Mouse (Mus musculus): ENCODE results near the gene G0s2. TPM values are rescaled to one million over a fixed set of nuclear protein-coding genes. Genes with fewer than 3 reads are reported as not detected.
"Not testable (repeated sequence)": the region's sequence is repeated elsewhere in the genome, so short reads cannot be mapped to it uniquely, and the experiment has no call there.

G0s2 gene
- polyA plus RNA-seq, 1 experiment from 2014 or later, result 8.9 TPM

GRCm38 (mm10) chr1:193255488-193256288 is 17.3 kb downstream of the G0s2 start:
- no peaks in the 10 kb centered on the region for H3K27me3 ChIP-seq (ENCODE audit: control insufficient read depth, insufficient read depth, low read length)
- H3K4me1 ChIP-seq (ENCODE audit: control insufficient read depth, insufficient read depth, low read length), result no peaks in the 10 kb centered on the region
- H3K4me3 ChIP-seq (ENCODE audit: low read depth, low read length), result no peak overlapping the region
- peak; percentile 70 for DNase-seq (ENCODE audit: low spot score)
- no peak overlapping the region for H3K4me2 ChIP-seq (ENCODE audit: low read depth, low read length)
- no peak overlapping the region for H3K9ac ChIP-seq (replicated peaks; ENCODE audit: low read length)
- no peaks in the 10 kb centered on the region for H3K9me3 ChIP-seq (replicated peaks; ENCODE audit: control insufficient read depth, low read length)
- WGBS, result 28% methylated on average over 3 of the region's 3 CpGs
- no peak overlapping the region for H3K27ac ChIP-seq (replicated peaks; ENCODE audit: low read depth, low read length)
- ATAC-seq (replicated peaks; ENCODE audit: insufficient number of reproducible peaks, low FRiP score, low TSS enrichment, low read depth), result peak; percentile 71; the same call in 1 of the 2 replicates
- H3K36me3 ChIP-seq (replicated peaks; ENCODE audit: control insufficient read depth, insufficient read depth, low read depth, low read length), result no peaks in the 10 kb centered on the region

- Histone ChIP-seq H3K4me2 (ENCODE audit: low read depth, low read length) (no peak overlapping the region), H3K36me3 (replicated peaks; ENCODE audit: control insufficient read depth, insufficient read depth, low read depth, low read length) (no peaks in the 10 kb centered on the region), H3K9ac (replicated peaks; ENCODE audit: low read length) (no peak overlapping the region), H3K4me3 (ENCODE audit: low read depth, low read length) (no peak overlapping the region), H3K27me3 (ENCODE audit: control insufficient read depth, insufficient read depth, low read length) (no peaks in the 10 kb centered on the region), H3K27ac (replicated peaks; ENCODE audit: low read depth, low read length) (no peak overlapping the region), H3K4me1 (ENCODE audit: control insufficient read depth, insufficient read depth, low read length) (no peaks in the 10 kb centered on the region), H3K9me3 (replicated peaks; ENCODE audit: control insufficient read depth, low read length) (no peaks in the 10 kb centered on the region)
- no peak for ATAC-seq (replicated peaks; ENCODE audit: insufficient number of reproducible peaks, low FRiP score, low TSS enrichment, low read depth)
- 70% methylated on average over 8 of the region's 8 CpGs for WGBS
- DNase-seq (ENCODE audit: low spot score), result no peak
Observed at GRCm38 (mm10) chr1:193255032-193255431, 18.0 kb downstream of the G0s2 start.

GRCm38 (mm10) chr1:193253895-193254294 is 19.1 kb downstream of the G0s2 start:
- H3K9ac ChIP-seq (replicated peaks; ENCODE audit: low read length); H3K27me3 ChIP-seq (ENCODE audit: control insufficient read depth, insufficient read depth, low read length); H3K36me3 ChIP-seq (replicated peaks; ENCODE audit: control insufficient read depth, insufficient read depth, low read depth, low read length); DNase-seq (ENCODE audit: low spot score); H3K4me1 ChIP-seq (ENCODE audit: control insufficient read depth, insufficient read depth, low read length); ATAC-seq (replicated peaks; ENCODE audit: insufficient number of reproducible peaks, low FRiP score, low TSS enrichment, low read depth); H3K4me3 ChIP-seq (ENCODE audit: low read depth, low read length); H3K4me2 ChIP-seq (ENCODE audit: low read depth, low read length); H3K9me3 ChIP-seq (replicated peaks; ENCODE audit: control insufficient read depth, low read length); H3K27ac ChIP-seq (replicated peaks; ENCODE audit: low read depth, low read length): not testable (repeated sequence)
- 65% methylated on average over 3 of the region's 3 CpGs for WGBS

GRCm38 (mm10) chr1:193252616-193253015 is 20.4 kb downstream of the G0s2 start:
- DNase-seq (ENCODE audit: low spot score) (no peak), ATAC-seq (replicated peaks; ENCODE audit: insufficient number of reproducible peaks, low FRiP score, low TSS enrichment, low read depth) (no peak)
- Histone ChIP-seq H3K27ac (replicated peaks; ENCODE audit: low read depth, low read length) (no peak overlapping the region), H3K9ac (replicated peaks; ENCODE audit: low read length) (no peak overlapping the region), H3K27me3 (ENCODE audit: control insufficient read depth, insufficient read depth, low read length) (no peaks in the 10 kb centered on the region), H3K36me3 (replicated peaks; ENCODE audit: control insufficient read depth, insufficient read depth, low read depth, low read length) (no peaks in the 10 kb centered on the region), H3K4me1 (ENCODE audit: control insufficient read depth, insufficient read depth, low read length) (no peaks in the 10 kb centered on the region), H3K4me3 (ENCODE audit: low read depth, low read length) (no peak overlapping the region), H3K9me3 (replicated peaks; ENCODE audit: control insufficient read depth, low read length) (no peaks in the 10 kb centered on the region), H3K4me2 (ENCODE audit: low read depth, low read length) (no peak overlapping the region)
- 57% methylated on average over 5 of the region's 5 CpGs for WGBS

- Histone ChIP-seq H3K27ac (replicated peaks; ENCODE audit: low read depth, low read length) (no peak overlapping the region), H3K9ac (replicated peaks; ENCODE audit: low read length) (no peak overlapping the region), H3K4me1 (ENCODE audit: control insufficient read depth, insufficient read depth, low read length) (no peaks in the 10 kb centered on the region), H3K27me3 (ENCODE audit: control insufficient read depth, insufficient read depth, low read length) (no peaks in the 10 kb centered on the region), H3K36me3 (replicated peaks; ENCODE audit: control insufficient read depth, insufficient read depth, low read depth, low read length) (no peaks in the 10 kb centered on the region), H3K9me3 (replicated peaks; ENCODE audit: control insufficient read depth, low read length) (no peaks in the 10 kb centered on the region), H3K4me2 (ENCODE audit: low read depth, low read length) (no peak overlapping the region), H3K4me3 (ENCODE audit: low read depth, low read length) (no peak overlapping the region)
- DNase-seq (ENCODE audit: low spot score), result no peak
- WGBS, result 79% methylated on average over 7 of the region's 7 CpGs
- no peak for ATAC-seq (replicated peaks; ENCODE audit: insufficient number of reproducible peaks, low FRiP score, low TSS enrichment, low read depth)
Observed at GRCm38 (mm10) chr1:193251386-193251785, 21.6 kb downstream of the G0s2 start.

GRCm38 (mm10) chr1:193250026-193250425 is 23.0 kb downstream of the G0s2 start:
- 88% methylated on average over 2 of the region's 2 CpGs for WGBS
- Histone ChIP-seq H3K9ac (replicated peaks; ENCODE audit: low read length) (no peak overlapping the region), H3K27me3 (ENCODE audit: control insufficient read depth, insufficient read depth, low read length) (no peaks in the 10 kb centered on the region), H3K4me2 (ENCODE audit: low read depth, low read length) (no peak overlapping the region), H3K9me3 (replicated peaks; ENCODE audit: control insufficient read depth, low read length) (no peaks in the 10 kb centered on the region), H3K27ac (replicated peaks; ENCODE audit: low read depth, low read length) (no peak overlapping the region), H3K36me3 (replicated peaks; ENCODE audit: control insufficient read depth, insufficient read depth, low read depth, low read length) (no peaks in the 10 kb centered on the region), H3K4me1 (ENCODE audit: control insufficient read depth, insufficient read depth, low read length) (no peaks in the 10 kb centered on the region), H3K4me3 (ENCODE audit: low read depth, low read length) (no peak overlapping the region)
- no peak for DNase-seq (ENCODE audit: low spot score)
- ATAC-seq (replicated peaks; ENCODE audit: insufficient number of reproducible peaks, low FRiP score, low TSS enrichment, low read depth), result no peak

GRCm38 (mm10) chr1:193244235-193244634 is 28.8 kb downstream of the G0s2 start:
- WGBS, result 86% methylated on average over 6 of the region's 6 CpGs
- Histone ChIP-seq H3K36me3 (replicated peaks; ENCODE audit: control insufficient read depth, insufficient read depth, low read depth, low read length) (no peaks in the 10 kb centered on the region), H3K4me1 (ENCODE audit: control insufficient read depth, insufficient read depth, low read length) (no peaks in the 10 kb centered on the region), H3K27ac (replicated peaks; ENCODE audit: low read depth, low read length) (no peak overlapping the region), H3K9me3 (replicated peaks; ENCODE audit: control insufficient read depth, low read length) (no peaks in the 10 kb centered on the region), H3K4me3 (ENCODE audit: low read depth, low read length) (no peak overlapping the region), H3K27me3 (ENCODE audit: control insufficient read depth, insufficient read depth, low read length) (no peaks in the 10 kb centered on the region), H3K4me2 (ENCODE audit: low read depth, low read length) (no peak overlapping the region), H3K9ac (replicated peaks; ENCODE audit: low read length) (no peak overlapping the region)
- ATAC-seq (replicated peaks; ENCODE audit: insufficient number of reproducible peaks, low FRiP score, low TSS enrichment, low read depth) (no peak), DNase-seq (ENCODE audit: low spot score) (no peak)

GRCm38 (mm10) chr1:193243571-193244193 is 29.3 kb downstream of the G0s2 start:
- Histone ChIP-seq H3K27me3 (ENCODE audit: control insufficient read depth, insufficient read depth, low read length) (no peaks in the 10 kb centered on the region), H3K27ac (replicated peaks; ENCODE audit: low read depth, low read length) (no peak overlapping the region), H3K4me2 (ENCODE audit: low read depth, low read length) (no peak overlapping the region), H3K4me3 (ENCODE audit: low read depth, low read length) (no peak overlapping the region), H3K9ac (replicated peaks; ENCODE audit: low read length) (no peak overlapping the region), H3K36me3 (replicated peaks; ENCODE audit: control insufficient read depth, insufficient read depth, low read depth, low read length) (no peaks in the 10 kb centered on the region), H3K9me3 (replicated peaks; ENCODE audit: control insufficient read depth, low read length) (no peaks in the 10 kb centered on the region), H3K4me1 (ENCODE audit: control insufficient read depth, insufficient read depth, low read length) (no peaks in the 10 kb centered on the region)
- DNase-seq (ENCODE audit: low spot score) (no peak), ATAC-seq (replicated peaks; ENCODE audit: insufficient number of reproducible peaks, low FRiP score, low TSS enrichment, low read depth) (no peak)
- WGBS, result 64% methylated on average over 10 of the region's 10 CpGs
